Mouse (Mus musculus): ENCODE measurements around the gene Gcgr. TPM values are rescaled to one million over a fixed set of nuclear protein-coding genes. Genes with fewer than 3 reads are reported as not detected.

Gcgr gene
- total RNA-seq, 2 experiments from 2014 or later = 1.7 to 1.8 TPM

Other genes starting within 250 kb of the Gcgr start
- 1,000 to 10,000 TPM in 1 of 2 experiments, 100 to 1,000 TPM in 1; 930 to 1,002 TPM for gene Actg1, start 182.2 kb upstream of the Gcgr start, total RNA-seq (2021)
- gene Fscn2, start 169.2 kb upstream of the Gcgr start, total RNA-seq (2021) = under 1 TPM in 1 of 2 experiments, not detected in 1; 0.34 TPM
- 10 to 100 TPM; 31.4 to 34.4 TPM for gene Faap100, start 151.9 kb upstream of the Gcgr start, total RNA-seq (2021)
- gene Nploc4, start 93.0 kb upstream of the Gcgr start, total RNA-seq (2021) = 10 to 100 TPM; 63.3 to 63.8 TPM
- gene Tspan10, start 88.1 kb upstream of the Gcgr start, total RNA-seq (2021) = 1 to 10 TPM; 3.0 to 4.0 TPM
- under 1 TPM; 0.18 to 0.55 TPM for gene Pde6g, start 77.2 kb upstream of the Gcgr start, total RNA-seq (2021)
- gene Oxld1, start 72.6 kb upstream of the Gcgr start, total RNA-seq (2021) = 10 to 100 TPM; 25.1 to 26.1 TPM
- 10 to 100 TPM in 1 of 2 experiments, 1 to 10 TPM in 1; 8.7 to 10.3 TPM for gene Ccdc137, start 72.6 kb upstream of the Gcgr start, total RNA-seq (2021)
- gene Arl16, start 63.1 kb upstream of the Gcgr start, total RNA-seq (2021) = 10 to 100 TPM; 13.7 to 17.0 TPM
- 100 to 1,000 TPM; 229 to 250 TPM for gene Mrpl12, start 46.1 kb upstream of the Gcgr start, total RNA-seq (2021)
- gene Slc25a10, start 38.9 kb upstream of the Gcgr start, total RNA-seq (2021) = 10 to 100 TPM; 43.7 to 45.7 TPM
- gene Mcrip1, start 19.0 kb downstream of the Gcgr start, total RNA-seq (2021) = 10 to 100 TPM; 76.5 to 82.6 TPM
- gene Ppp1r27, start 20.4 kb downstream of the Gcgr start, total RNA-seq (2021) = under 1 TPM in 1 of 2 experiments, not detected in 1; 0.83 TPM
- 100 to 1,000 TPM; 353 to 365 TPM for gene P4hb, start 42.6 kb downstream of the Gcgr start, total RNA-seq (2021)
- 100 to 1,000 TPM; 296 to 308 TPM for gene Arhgdia, start 50.9 kb downstream of the Gcgr start, total RNA-seq (2021)
- 100 to 1,000 TPM; 134 TPM for gene Alyref, start 67.7 kb downstream of the Gcgr start, total RNA-seq (2021)
- 100 to 1,000 TPM; 117 to 118 TPM for gene Anapc11, start 67.7 kb downstream of the Gcgr start, total RNA-seq (2021)
- 1 to 10 TPM; 2.4 to 2.5 TPM for gene Npb, start 77.8 kb downstream of the Gcgr start, total RNA-seq (2021)
- gene Pcyt2, start 87.2 kb downstream of the Gcgr start, total RNA-seq (2021) = 10 to 100 TPM; 56.8 to 58.1 TPM
- gene Sirt7, start 94.5 kb downstream of the Gcgr start, total RNA-seq (2021) = 10 to 100 TPM; 10.2 to 11.7 TPM
- gene Mafg, start 102.9 kb downstream of the Gcgr start, total RNA-seq (2021) = 10 to 100 TPM; 23.4 to 25.8 TPM
- 1 to 10 TPM; 7.9 to 8.0 TPM for gene Pycr1, start 113.1 kb downstream of the Gcgr start, total RNA-seq (2021)
- gene Myadml2, start 117.5 kb downstream of the Gcgr start, total RNA-seq (2021) = 10 to 100 TPM; 26.3 to 28.1 TPM
- gene Notum, start 130.5 kb downstream of the Gcgr start, total RNA-seq (2021) = under 1 TPM; 0.16 to 0.26 TPM
- 10 to 100 TPM; 62.7 to 64.0 TPM for gene Aspscr1, start 142.3 kb downstream of the Gcgr start, total RNA-seq (2021)
- 10 to 100 TPM; 39.5 to 41.8 TPM for gene Cenpx, start 183.0 kb downstream of the Gcgr start, total RNA-seq (2021)
- gene Lrrc45, start 183.2 kb downstream of the Gcgr start, total RNA-seq (2021) = 10 to 100 TPM; 11.0 to 11.3 TPM
- 1 to 10 TPM; 1.5 to 1.8 TPM for gene Rac3, start 190.8 kb downstream of the Gcgr start, total RNA-seq (2021)
- gene Dcxr, start 196.6 kb downstream of the Gcgr start, total RNA-seq (2021) = 1 to 10 TPM; 3.6 to 4.5 TPM
- 1 to 10 TPM; 3.0 to 3.9 TPM for gene Cbr2, start 201.4 kb downstream of the Gcgr start, total RNA-seq (2021)
- gene Hmga1b, start 232.1 kb downstream of the Gcgr start, total RNA-seq (2021) = 10 to 100 TPM; 37.1 to 47.2 TPM

All from heart, postnatal 4 days (tissue).